Mouse (Mus musculus) spleen, adult 2 months (tissue): ENCODE measurements around the gene Olfr1377.

ENCODE experiments used
- CTCF ChIP-seq: fragments of 200-500 bp; IDR thresholded peaks from 2 replicates; pipeline ENCODE4 v1.5.1; 2011; ENCODE audit warnings: mild to moderate bottlenecking, inconsistent platforms; ENCODE audit not compliant: insufficient read depth, insufficient read length, insufficient replicate concordance; ENCODE audit errors: extremely low read depth
- POLR2A ChIP-seq: fragments of 200-500 bp; IDR thresholded peaks from 2 replicates; pipeline ENCODE4 v1.6.1; 2011; ENCODE audit warnings: low read depth, low read length, inconsistent platforms

- no peak for TF ChIP-seq CTCF
- TF ChIP-seq POLR2A: no peak
Observed at GRCm38 (mm10) chr11:51011821-51012220, 30.1 kb downstream of the Olfr1377 start.
